Mouse (Mus musculus) embryonic fibroblast, embryonic 13.5 days (primary cell): ENCODE results near the gene Supt20. TPM values are rescaled to one million over a fixed set of nuclear protein-coding genes. Genes with fewer than 3 reads are reported as not detected.

Experiments used
- H3K27ac ChIP-seq: 2 replicates; pipeline ENCODE4 v1.5.1; 2012; ENCODE audit warnings: low read length, control low read depth, inconsistent platforms; ENCODE audit not compliant: insufficient read depth
- H3K4me1 ChIP-seq: 2 replicates; pipeline ENCODE4 v1.6.1; 2011; ENCODE audit warnings: low read length; ENCODE audit not compliant: control insufficient read depth, insufficient read depth
- H3K4me3 ChIP-seq: 2 replicates; pipeline ENCODE4 v1.5.1; 2011; ENCODE audit warnings: mild to moderate bottlenecking, control low read depth, low read length; ENCODE audit not compliant: insufficient read depth
- CTCF ChIP-seq: IDR thresholded peaks from 2 replicates; pipeline ENCODE4 v1.5.1; 2011; ENCODE audit warnings: mild to moderate bottlenecking, control low read depth, low read length, moderate library complexity, borderline replicate concordance; ENCODE audit not compliant: insufficient read depth
- POLR2A ChIP-seq: IDR thresholded peaks from 2 replicates; pipeline ENCODE4 v1.6.1; 2011; ENCODE audit warnings: low read depth, mild to moderate bottlenecking, control low read depth, low read length, moderate library complexity
- polyA plus RNA-seq: library from polyadenylated mRNA; stranded (reverse); fragments of >200 nt; gene quantifications from 2 replicates; pipeline ENCODE4 v1.2.4, GENCODE M21; 2011; ENCODE audit warnings: low read depth; ENCODE audit not compliant: missing spikeins, insufficient read length

Supt20 gene
- polyA plus RNA-seq: 89.8 and 121 TPM in 2 replicates

- Histone ChIP-seq H3K4me3 (peak within 1 kb of the TSS; percentile 98), H3K4me1 (peaks cover 2% of the 10 kb centered on the region; the same call in 1 of the 2 replicates), H3K27ac (peak within 1 kb of the TSS; percentile 42)
- TF ChIP-seq POLR2A (peak; percentile 84), CTCF (no peak)
Observed at GRCm38 (mm10) chr3:54692202-54693055, at the start of gene Supt20. Gene Supt20, plus strand, starts transcription at chr3:54692807.

DNA sequence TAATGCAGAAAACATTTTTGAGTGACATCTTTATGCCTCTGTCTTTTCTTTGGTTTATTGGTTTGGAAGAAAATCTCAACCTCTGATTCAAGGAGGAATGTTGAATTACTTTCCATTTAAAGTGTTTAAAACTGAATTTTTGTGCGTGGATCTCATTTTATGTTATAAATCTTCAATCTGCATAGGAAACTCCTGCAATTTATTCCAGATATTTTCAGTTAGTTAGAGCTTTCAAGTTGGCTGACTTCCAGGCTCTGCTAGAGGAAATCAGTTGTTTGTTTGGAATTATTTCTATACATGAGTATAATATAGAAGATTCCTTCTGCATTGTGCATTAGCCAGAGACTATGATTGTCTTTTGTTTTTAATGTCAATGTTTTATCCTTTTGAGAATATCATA is 49.8 kb upstream of the Supt20 start:
- H3K27ac ChIP-seq: no peak overlapping the region
- H3K4me3 ChIP-seq: no peak overlapping the region
- no peak for TF ChIP-seq CTCF
- TF ChIP-seq POLR2A: no peak
- H3K4me1 ChIP-seq: no peaks in the 10 kb centered on the region

GRCm38 (mm10) chr3:54647583-54647982 is 45.0 kb upstream of the Supt20 start:
- peak overlapping the region; percentile 73; the same call in 1 of the 2 replicates for H3K27ac ChIP-seq
- TF ChIP-seq POLR2A: no peak
- no peak for TF ChIP-seq CTCF
- H3K4me1 ChIP-seq: peaks cover 3% of the 10 kb centered on the region; the same call in 1 of the 2 replicates
- no peak overlapping the region for H3K4me3 ChIP-seq

- no peak overlapping the region for H3K27ac ChIP-seq
- H3K4me3 ChIP-seq: no peak overlapping the region
- H3K4me1 ChIP-seq: peaks cover 3% of the 10 kb centered on the region; the same call in 1 of the 2 replicates
- TF ChIP-seq POLR2A (no peak), CTCF (no peak)
Observed at GRCm38 (mm10) chr3:54651576-54651975, 41.0 kb upstream of the Supt20 start.

- Histone ChIP-seq H3K4me1 (peaks cover 6% of the 10 kb centered on the region; the same call in 1 of the 2 replicates), H3K4me3 (no peak overlapping the region), H3K27ac (no peak overlapping the region)
- TF ChIP-seq POLR2A (no peak), CTCF (no peak)
Observed at GRCm38 (mm10) chr3:54654169-54654568, 38.4 kb upstream of the Supt20 start.

GRCm38 (mm10) chr3:54657090-54657489 is 35.5 kb upstream of the Supt20 start:
- Histone ChIP-seq H3K27ac (no peak overlapping the region; the same call in 1 of the 2 replicates), H3K4me1 (peaks cover 3% of the 10 kb centered on the region; the same call in 1 of the 2 replicates), H3K4me3 (no peak overlapping the region)
- TF ChIP-seq CTCF (no peak), POLR2A (no peak)

DNA sequence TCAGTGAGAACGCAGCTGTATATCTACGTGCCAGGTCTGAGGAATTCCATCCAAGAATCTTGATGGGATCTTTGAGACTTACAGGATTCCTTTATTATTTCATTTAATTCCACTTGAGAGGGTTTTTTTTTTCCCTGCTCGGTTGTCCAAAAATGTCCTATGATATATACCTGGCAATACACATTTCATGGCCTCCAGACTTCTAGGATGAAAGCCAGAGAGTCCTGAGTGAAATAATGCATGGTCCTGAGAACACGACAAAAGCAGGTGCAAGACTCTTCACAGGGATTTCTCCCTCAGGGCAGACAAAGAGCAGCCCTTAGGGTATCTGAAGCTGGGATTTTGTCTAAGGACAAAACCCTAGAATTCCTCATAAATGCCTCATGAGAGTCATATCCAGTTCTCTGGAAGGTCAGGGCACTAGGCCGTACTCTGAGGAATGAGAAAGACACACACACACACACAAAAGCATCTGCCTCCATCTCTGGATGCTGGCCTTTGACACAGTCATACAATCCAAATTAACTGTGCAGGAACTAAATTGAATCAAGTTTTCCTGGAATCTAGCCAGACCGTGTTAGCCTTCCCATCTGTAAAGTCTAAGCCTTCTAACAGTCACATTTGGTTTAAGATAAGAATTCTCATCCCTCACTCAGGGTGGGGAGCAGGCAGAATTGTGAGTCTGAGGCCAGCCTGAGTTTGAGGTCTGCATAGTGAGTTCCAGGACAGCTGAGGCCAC is 34.5 kb upstream of the Supt20 start:
- Histone ChIP-seq H3K27ac (peak overlapping the region; percentile 64), H3K4me3 (no peak overlapping the region), H3K4me1 (peaks cover 3% of the 10 kb centered on the region; the same call in 1 of the 2 replicates)
- TF ChIP-seq CTCF: no peak
- no peak for TF ChIP-seq POLR2A

DNA sequence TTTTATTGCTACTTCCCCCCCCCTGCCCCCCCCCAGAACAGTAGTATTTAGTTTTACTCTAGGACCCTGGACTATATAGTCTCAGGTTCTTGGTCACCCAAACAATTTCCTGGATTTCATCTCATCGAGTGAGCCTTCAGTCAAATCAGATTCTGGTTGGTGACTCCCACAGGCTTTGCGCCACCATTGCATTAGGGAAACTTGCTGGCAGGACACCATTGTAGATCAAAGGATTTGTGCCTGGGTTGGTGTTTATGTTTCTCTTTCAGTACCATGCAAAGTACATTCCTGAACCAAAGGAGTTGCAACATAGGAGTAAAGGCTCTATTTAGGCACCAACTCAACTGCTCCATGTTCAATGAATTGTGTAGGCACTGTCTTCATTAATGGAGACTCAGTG is 32.9 kb upstream of the Supt20 start:
- no peak overlapping the region for H3K4me3 ChIP-seq
- H3K4me1 ChIP-seq: peaks cover 3% of the 10 kb centered on the region; the same call in 1 of the 2 replicates
- H3K27ac ChIP-seq: no peak overlapping the region
- TF ChIP-seq CTCF: no peak

- no peak overlapping the region for H3K4me3 ChIP-seq
- no peak for TF ChIP-seq POLR2A
- peak; percentile 14; the same call in 1 of the 2 replicates for TF ChIP-seq CTCF
- H3K27ac ChIP-seq: no peak overlapping the region
- H3K4me1 ChIP-seq: peaks cover 3% of the 10 kb centered on the region; the same call in 1 of the 2 replicates
Observed at GRCm38 (mm10) chr3:54662411-54662810, 30.2 kb upstream of the Supt20 start.

DNA sequence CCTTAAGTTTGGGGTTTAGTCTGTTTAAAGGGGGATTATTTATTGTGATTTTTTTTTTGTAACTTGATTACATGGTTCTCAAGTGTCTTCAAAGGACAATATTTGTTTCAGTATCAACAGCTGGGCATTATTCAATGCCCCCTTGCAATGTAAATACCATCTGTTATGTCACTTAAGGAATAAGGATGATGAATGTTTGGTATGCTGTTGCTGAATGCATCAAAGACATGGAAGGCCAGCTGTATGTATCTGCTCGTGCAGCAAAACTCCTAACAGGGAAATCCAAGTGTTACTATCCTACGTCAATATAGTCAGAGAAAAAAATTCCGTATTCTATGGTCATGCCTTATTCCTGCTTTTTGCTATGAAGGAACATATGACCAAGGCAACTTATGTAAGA is 24.5 kb upstream of the Supt20 start:
- Histone ChIP-seq H3K4me1 (0 out of 2 replicates have a peak, but pooled peaks cover 2% of the 10 kb centered on the region), H3K4me3 (no peak overlapping the region), H3K27ac (no peak overlapping the region)
- TF ChIP-seq POLR2A: no peak
- no peak for TF ChIP-seq CTCF
